Mouse (Mus musculus) liver, embryonic 16.5 days (tissue): ENCODE results near the gene Rapgef2. TPM values are rescaled to one million over a fixed set of nuclear protein-coding genes. Genes with fewer than 3 reads are reported as not detected.

Experiments
- ATAC-seq: fragments of 200-750 bp; cut with Nextera tagmentation; 2 replicates; pipeline ENCODE4 v1.8.0; 2017; ENCODE audit warnings: low read depth, mild to moderate bottlenecking, moderate number of reproducible peaks, moderate library complexity
- H3K27ac ChIP-seq: fragments of 300-500 bp; sonication (generic); 2 replicates; pipeline ENCODE4 v1.5.1; 2014; ENCODE audit warnings: mild to moderate bottlenecking, low read length
- H3K27me3 ChIP-seq: fragments of 300-500 bp; sonication (generic); 2 replicates; pipeline ENCODE4 v1.6.1; 2014; ENCODE audit warnings: low read depth, low read length, mixed read lengths; ENCODE audit not compliant: control insufficient read depth, insufficient read depth
- H3K36me3 ChIP-seq: fragments of 300-500 bp; sonication (generic); 2 replicates; pipeline ENCODE4 v1.6.1; 2014; ENCODE audit warnings: mild to moderate bottlenecking; ENCODE audit not compliant: control insufficient read depth, insufficient read depth
- H3K4me1 ChIP-seq: fragments of 300-500 bp; sonication (generic); 2 replicates; pipeline ENCODE4 v1.6.1; 2014; ENCODE audit warnings: low read depth, low read length, mixed read lengths; ENCODE audit not compliant: control insufficient read depth
- H3K4me2 ChIP-seq: fragments of 300-500 bp; sonication (generic); 2 replicates; pipeline ENCODE4 v1.6.1; 2014; ENCODE audit warnings: low read depth, low read length, mixed read lengths
- H3K4me3 ChIP-seq: fragments of 300-500 bp; sonication (generic); 2 replicates; pipeline ENCODE4 v1.5.1; 2014; ENCODE audit warnings: low read depth, mild to moderate bottlenecking, low read length
- H3K9ac ChIP-seq: fragments of 300-500 bp; sonication (generic); 2 replicates; pipeline ENCODE4 v1.6.1; 2014; ENCODE audit warnings: low read depth, low read length
- H3K9me3 ChIP-seq: fragments of 300-500 bp; sonication (generic); replicated peaks from 2 replicates; pipeline ENCODE4 v1.6.1; 2016; ENCODE audit warnings: low read length; ENCODE audit not compliant: control insufficient read depth
- WGBS: fragments of 180-500 bp; shearing (Covaris S2); extraction: QIAGEN DNeasy Blood & Tissue Kit; methylation state at CpG from one replicate; pipeline ENCODE4 v1.1.7; 2014; ENCODE audit not compliant: insufficient replicate concordance; 5-methylcytosine and 5-hydroxymethylcytosine counted together
- polyA plus RNA-seq: library from polyadenylated mRNA; unstranded; fragments of >200 nt; fragmentation: Nextera tagmentation; extraction: Ambion mirVana; gene quantifications from 2 replicates; pipeline ENCODE4 v1.2.1, GENCODE M21; 2015

Gene Rapgef2
- polyA plus RNA-seq, 1 experiment from 2014 or later, result 1.4 TPM

DNA sequence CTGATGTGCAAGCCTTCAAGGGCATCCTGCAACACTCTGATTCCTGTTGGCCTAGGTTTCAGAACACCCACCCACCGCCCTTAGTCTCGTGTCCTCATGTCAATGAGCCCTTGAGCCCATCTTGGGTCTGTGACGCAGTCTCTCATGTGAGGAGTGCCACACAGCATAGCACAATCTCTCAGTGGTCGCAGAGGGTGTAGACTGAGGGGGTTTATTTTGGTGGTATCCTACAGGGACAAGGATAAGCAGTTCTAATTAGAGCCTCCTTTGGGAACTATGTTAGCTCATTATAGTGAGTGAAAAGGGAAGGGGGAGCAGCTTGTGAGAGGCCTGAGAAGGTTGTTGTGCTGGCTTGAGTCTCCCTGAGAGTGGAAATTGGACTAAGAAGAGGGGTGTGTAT is 263.6 kb downstream of the Rapgef2 start:
- no peaks in the 10 kb centered on the region for H3K27me3 ChIP-seq
- H3K9ac ChIP-seq, result no peak overlapping the region
- 68% methylated on average over 4 of the region's 4 CpGs for WGBS
- no peak overlapping the region for H3K4me3 ChIP-seq
- no peak overlapping the region for H3K27ac ChIP-seq
- H3K4me2 ChIP-seq, result no peak overlapping the region
- H3K36me3 ChIP-seq, result no peaks in the 10 kb centered on the region
- H3K9me3 ChIP-seq, result no peaks in the 10 kb centered on the region
- no peaks in the 10 kb centered on the region for H3K4me1 ChIP-seq
- no peak for ATAC-seq

DNA sequence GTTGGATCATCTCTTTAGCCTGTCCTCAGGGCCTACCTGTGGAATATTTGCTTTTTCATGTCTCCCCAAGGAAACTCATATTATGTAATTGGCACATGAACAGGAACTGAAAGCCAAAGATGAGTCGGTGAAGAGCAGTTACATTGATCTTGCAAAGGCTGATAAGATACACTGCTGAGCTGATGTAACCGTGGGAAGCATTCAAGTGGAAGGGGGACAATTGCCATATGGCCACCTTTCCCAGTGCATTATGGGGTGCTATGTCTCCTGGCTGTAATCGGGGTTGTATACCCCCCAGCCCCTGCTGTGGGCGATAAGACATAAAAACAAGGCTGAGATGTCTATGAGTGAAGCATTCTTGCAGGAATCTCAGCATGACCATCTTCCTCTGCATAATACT is 268.9 kb downstream of the Rapgef2 start:
- Histone ChIP-seq H3K4me1 (no peaks in the 10 kb centered on the region), H3K27me3 (no peaks in the 10 kb centered on the region), H3K36me3 (no peaks in the 10 kb centered on the region), H3K9me3 (no peaks in the 10 kb centered on the region), H3K9ac (no peak overlapping the region), H3K4me2 (no peak overlapping the region), H3K4me3 (no peak overlapping the region), H3K27ac (no peak overlapping the region)
- 40% methylated on average over 4 of the region's 4 CpGs for WGBS
- no peak for ATAC-seq

- whole genome bisulfite sequencing, result 75% methylated on average over 9 of the region's 9 CpGs
- Histone ChIP-seq H3K27ac (no peak overlapping the region), H3K27me3 (no peaks in the 10 kb centered on the region), H3K4me2 (no peak overlapping the region), H3K4me3 (no peak overlapping the region), H3K36me3 (no peaks in the 10 kb centered on the region), H3K4me1 (no peaks in the 10 kb centered on the region), H3K9ac (no peak overlapping the region), H3K9me3 (no peaks in the 10 kb centered on the region)
- no peak for ATAC-seq
Observed at GRCm38 (mm10) chr3:79016830-79017229, 269.5 kb downstream of the Rapgef2 start.

GRCm38 (mm10) chr3:79015621-79016474 is 270.5 kb downstream of the Rapgef2 start:
- Histone ChIP-seq H3K4me2 (no peak overlapping the region), H3K27me3 (no peaks in the 10 kb centered on the region), H3K27ac (no peak overlapping the region), H3K4me1 (no peaks in the 10 kb centered on the region), H3K9ac (no peak overlapping the region), H3K4me3 (no peak overlapping the region), H3K36me3 (no peaks in the 10 kb centered on the region), H3K9me3 (no peaks in the 10 kb centered on the region)
- WGBS, result 57% methylated on average over 9 of the region's 9 CpGs
- no peak for ATAC-seq

Other genes with a start within 250 kb of the Rapgef2 start
- 0.05 TPM in 1 of 2 replicates, not detected in the other for gene Gm17359, start 50.1 kb upstream of the Rapgef2 start, polyA plus RNA-seq